Mouse (Mus musculus) MEL (cell line): Measurements from ENCODE around the gene Zbtb46. TPM values are rescaled to one million over a fixed set of nuclear protein-coding genes. Genes with fewer than 3 reads are reported as not detected.

ENCODE experiments used
- DNase-seq: peaks from one replicate; pipeline ENCODE4 v3.0.0; 2011; ENCODE audit warnings: low read depth, low spot score
- H3K27ac ChIP-seq: 2 replicates; pipeline ENCODE4 v1.5.1; 2012; ENCODE audit warnings: low read depth, mild to moderate bottlenecking, control low read depth, low read length, moderate library complexity; ENCODE audit not compliant: control insufficient read depth
- H3K27me3 ChIP-seq, 2 experiments: fragments of 150-350 bp in 1 of 2; sonication (generic) in 1 of 2; 2 replicates each; pipeline ENCODE4 v1.6.1; 2012; ENCODE audit warnings: low read length in 2 of 2, mild to moderate bottlenecking in 2 of 2, improper control_type of control experiment in 1 of 2, moderate library complexity in 1 of 2; ENCODE audit not compliant: insufficient read depth in 2 of 2, control insufficient read depth in 1 of 2
- H3K36me3 ChIP-seq, 2 experiments: 2 replicates each; pipeline ENCODE4 v1.6.1; 2012 to 2014; ENCODE audit warnings: low read length in 2 of 2, improper control_type of control experiment in 1 of 2, inconsistent platforms in 1 of 2, mild to moderate bottlenecking in 1 of 2; ENCODE audit not compliant: insufficient read depth in 2 of 2, control insufficient read depth in 1 of 2
- H3K4me1 ChIP-seq, 2 experiments: fragments of 150-350 bp in 1 of 2; sonication (generic) in 1 of 2; 2 replicates each; pipeline ENCODE4 v1.6.1; 2012; ENCODE audit warnings: low read length in 2 of 2, improper control_type of control experiment in 1 of 2, mild to moderate bottlenecking in 1 of 2; ENCODE audit not compliant: insufficient read depth in 2 of 2, control insufficient read depth in 1 of 2
- H3K4me3 ChIP-seq, 2 experiments: fragments of 150-350 bp in 1 of 2; sonication (generic) in 1 of 2; 2 replicates each; pipeline ENCODE4 v1.5.1; 2012; ENCODE audit warnings: low read depth in 2 of 2, low read length in 2 of 2, mild to moderate bottlenecking in 2 of 2, moderate library complexity in 2 of 2, control low read depth in 1 of 2, improper control_type of control experiment in 1 of 2; ENCODE audit not compliant: control insufficient read depth in 1 of 2, insufficient read depth in 1 of 2
- H3K79me2 ChIP-seq: 2 replicates; pipeline ENCODE4 v1.6.1; 2012; ENCODE audit warnings: mild to moderate bottlenecking, low read length, moderate library complexity; ENCODE audit not compliant: control insufficient read depth, poor library complexity, insufficient read depth
- H3K9ac ChIP-seq: 2 replicates; pipeline ENCODE4 v1.6.1; 2012; ENCODE audit warnings: low read depth, mild to moderate bottlenecking, control low read depth, low read length, moderate library complexity; ENCODE audit not compliant: control insufficient read depth, poor library complexity, severe bottlenecking
- H3K9me3 ChIP-seq: fragments of 150-350 bp; sonication (generic); replicated peaks from 2 replicates; pipeline ENCODE4 v1.6.1; 2012; ENCODE audit warnings: mild to moderate bottlenecking, low read length, improper control_type of control experiment, moderate library complexity; ENCODE audit not compliant: insufficient read depth
- CHD1 ChIP-seq: IDR thresholded peaks from 2 replicates; pipeline ENCODE4 v1.6.1; 2012; ENCODE audit warnings: low read depth, mild to moderate bottlenecking, inconsistent platforms, low read length, improper control_type of control experiment
- CTCF ChIP-seq, 3 experiments: IDR thresholded peaks in 2 of 3; conservative IDR thresholded peaks in 1 of 3; 2 replicates each; pipeline ENCODE4 v1.5.1; 2011 to 2012; ENCODE audit warnings: low read length in 3 of 3, low read depth in 2 of 3, mild to moderate bottlenecking in 2 of 3, improper control_type of control experiment in 1 of 3, inconsistent platforms in 1 of 3, mixed read lengths in 1 of 3, moderate library complexity in 1 of 3; ENCODE audit not compliant: control insufficient read depth in 1 of 3, insufficient read depth in 1 of 3, poor library complexity in 1 of 3, severe bottlenecking in 1 of 3
- E2F4 ChIP-seq: IDR thresholded peaks from 2 replicates; pipeline ENCODE4 v1.6.1; 2011; ENCODE audit warnings: low read depth, low read length, improper control_type of control experiment, borderline replicate concordance
- ELF1 ChIP-seq: IDR thresholded peaks from 2 replicates; pipeline ENCODE4 v1.6.1; 2014; ENCODE audit warnings: low read depth, mild to moderate bottlenecking, inconsistent platforms, low read length, improper control_type of control experiment, moderate library complexity
- EP300 ChIP-seq, 2 experiments: IDR thresholded peaks; 2 replicates each; pipeline ENCODE4 v1.6.1; 2011; ENCODE audit warnings: improper control_type of control experiment in 2 of 2, low read length in 2 of 2, low read depth in 1 of 2, mild to moderate bottlenecking in 1 of 2
- ETS1 ChIP-seq: IDR thresholded peaks from 2 replicates; pipeline ENCODE4 v1.6.1; 2012; ENCODE audit warnings: low read depth, mild to moderate bottlenecking, inconsistent platforms, low read length, improper control_type of control experiment, moderate library complexity
- GABPA ChIP-seq: IDR thresholded peaks from 2 replicates; pipeline ENCODE4 v1.6.1; 2012; ENCODE audit warnings: low read depth, mild to moderate bottlenecking, inconsistent platforms, low read length, improper control_type of control experiment, moderate library complexity
- HCFC1 ChIP-seq: IDR thresholded peaks from 2 replicates; pipeline ENCODE4 v1.6.1; 2012; ENCODE audit warnings: low read depth, mild to moderate bottlenecking, inconsistent platforms, low read length, improper control_type of control experiment, moderate library complexity
- KAT2A ChIP-seq: conservative IDR thresholded peaks from 2 replicates; pipeline ENCODE4 v1.6.1; 2012; ENCODE audit warnings: low read depth, low read length, improper control_type of control experiment, inconsistent platforms
- MAFK ChIP-seq: IDR thresholded peaks from 2 replicates; pipeline ENCODE4 v1.6.1; 2011; ENCODE audit warnings: low read depth, mild to moderate bottlenecking, low read length, improper control_type of control experiment, borderline replicate concordance
- MAX ChIP-seq: IDR thresholded peaks from 2 replicates; pipeline ENCODE4 v1.6.1; 2011; ENCODE audit warnings: low read length, improper control_type of control experiment
- MEF2A ChIP-seq: IDR thresholded peaks from 2 replicates; pipeline ENCODE4 v1.6.1; 2014; ENCODE audit warnings: low read depth, mild to moderate bottlenecking, inconsistent platforms, low read length, improper control_type of control experiment; ENCODE audit not compliant: poor library complexity, insufficient replicate concordance, severe bottlenecking; ENCODE audit errors: extremely low read depth
- MXI1 ChIP-seq: IDR thresholded peaks from 2 replicates; pipeline ENCODE4 v1.6.1; 2011; ENCODE audit warnings: mild to moderate bottlenecking, low read depth, low read length, improper control_type of control experiment
- MYB ChIP-seq: IDR thresholded peaks from 2 replicates; pipeline ENCODE4 v1.6.1; 2011; ENCODE audit warnings: mild to moderate bottlenecking, low read depth, low read length, improper control_type of control experiment
- POLR2AphosphoS5 ChIP-seq: IDR thresholded peaks from 2 replicates; pipeline ENCODE4 v1.6.1; 2012; ENCODE audit warnings: low read depth, borderline replicate concordance, mild to moderate bottlenecking, inconsistent platforms, low read length, moderate library complexity, mixed read lengths
- RAD21 ChIP-seq: IDR thresholded peaks from 2 replicates; pipeline ENCODE4 v1.6.1; 2011; ENCODE audit warnings: mild to moderate bottlenecking, low read depth, low read length, improper control_type of control experiment
- RCOR1 ChIP-seq: IDR thresholded peaks from 2 replicates; pipeline ENCODE4 v1.6.1; 2012; ENCODE audit warnings: low read depth, mild to moderate bottlenecking, inconsistent platforms, low read length, improper control_type of control experiment
- SMC3 ChIP-seq: IDR thresholded peaks from 2 replicates; pipeline ENCODE4 v1.6.1; 2011; ENCODE audit warnings: low read depth, low read length, improper control_type of control experiment
- TBP ChIP-seq: IDR thresholded peaks from 2 replicates; pipeline ENCODE4 v1.8.0; 2011; ENCODE audit warnings: low read depth, low read length, improper control_type of control experiment
- TCF12 ChIP-seq: IDR thresholded peaks from 2 replicates; pipeline ENCODE4 v1.6.1; 2014; ENCODE audit warnings: low read depth, mild to moderate bottlenecking, inconsistent platforms, low read length, improper control_type of control experiment, moderate library complexity
- UBTF ChIP-seq: IDR thresholded peaks from 2 replicates; pipeline ENCODE4 v1.6.1; 2012; ENCODE audit warnings: low read depth, mild to moderate bottlenecking, inconsistent platforms, low read length, improper control_type of control experiment, moderate library complexity, borderline replicate concordance; ENCODE audit not compliant: insufficient read depth
- USF2 ChIP-seq, 2 experiments: IDR thresholded peaks; 2 replicates each; pipeline ENCODE4 v1.6.1; 2011 to 2012; ENCODE audit warnings: improper control_type of control experiment in 2 of 2, low read length in 2 of 2, borderline replicate concordance in 1 of 2, inconsistent platforms in 1 of 2, low read depth in 1 of 2, mild to moderate bottlenecking in 1 of 2; ENCODE audit not compliant: insufficient read depth in 1 of 2
- ZC3H11A ChIP-seq: IDR thresholded peaks from 2 replicates; pipeline ENCODE4 v1.6.1; 2012; ENCODE audit warnings: low read depth, mild to moderate bottlenecking, inconsistent platforms, low read length, improper control_type of control experiment
- ZKSCAN1 ChIP-seq: IDR thresholded peaks from 2 replicates; pipeline ENCODE4 v1.6.1; 2012; ENCODE audit warnings: low read depth, mild to moderate bottlenecking, inconsistent platforms, low read length, improper control_type of control experiment, moderate library complexity
- ZMIZ1 ChIP-seq: IDR thresholded peaks from 2 replicates; pipeline ENCODE4 v1.6.1; 2012; ENCODE audit warnings: low read depth, mild to moderate bottlenecking, inconsistent platforms, low read length, improper control_type of control experiment, moderate library complexity
- polyA plus RNA-seq, 2 experiments: library from polyadenylated mRNA; stranded (reverse) in 1 of 2; unstranded in 1 of 2; fragments of >175 nt in 1 of 2; fragments of >200 nt in 1 of 2; gene quantifications; 2 replicates each; pipeline versions ENCODE4 v1.2.1 to v1.2.4; 2012; ENCODE audit warnings: low replicate concordance in 2 of 2, low read depth in 1 of 2; ENCODE audit not compliant: insufficient read length in 2 of 2, insufficient read depth in 1 of 2, missing spikeins in 1 of 2
- total RNA-seq: library from RNA; depleted of rRNA; stranded (reverse); fragments of 300-350 nt; gene quantifications from 2 replicates; pipeline ENCODE4 v1.2.3, GENCODE M21; 2012

The Zbtb46 gene
- total and polyA plus RNA-seq, 3 experiments: 0.23 to 0.64 TPM; not detected in 1

- TF ChIP-seq CTCF (IDR thresholded peaks at IDR 0.05 in 2 of 3, conservative IDR thresholded peaks at IDR 0.05 in 1 of 3; ENCODE audit: control insufficient read depth in 1 of 3, insufficient read depth in 1 of 3, low read depth in 2 of 3, low read length in 3 of 3, poor library complexity in 1 of 3, severe bottlenecking in 1 of 3) (peak in 2 of 3 experiments; percentile 49 to 64; a peak in 4 of 6 replicates), EP300 (IDR thresholded peaks at IDR 0.05; ENCODE audit: low read depth in 1 of 2, low read length in 2 of 2) (no peak), RAD21 (peak; percentile 30), SMC3 (peak; percentile 34)
- Histone ChIP-seq H3K4me3 (no peak overlapping the region), H3K9me3 (no peaks in the 10 kb centered on the region), H3K36me3 (no peaks in the 10 kb centered on the region), H3K9ac (no peak overlapping the region), H3K79me2 (no peaks in the 10 kb centered on the region), H3K27ac (no peak overlapping the region), H3K4me1 (no peaks in the 10 kb centered on the region), H3K27me3 (peaks cover 7 to 11% of the 10 kb centered on the region in 2 experiments)
- DNase-seq: peak; percentile 50
Observed at GRCm38 (mm10) chr2:181453274-181453673, 6.0 kb downstream of the Zbtb46 start.

- H3K27ac ChIP-seq: no peak overlapping the region
- no peak overlapping the region for H3K4me3 ChIP-seq
- no peaks in the 10 kb centered on the region for H3K36me3 ChIP-seq
- H3K9ac ChIP-seq: no peak overlapping the region
- H3K27me3 ChIP-seq: peaks cover 3 to 9% of the 10 kb centered on the region in 2 experiments; a peak in 3 of 4 replicates
- H3K4me1 ChIP-seq: no peaks in the 10 kb centered on the region
- H3K79me2 ChIP-seq: no peaks in the 10 kb centered on the region
- no peak for DNase-seq
- no peaks in the 10 kb centered on the region for H3K9me3 ChIP-seq
- TF ChIP-seq MAFK: no peak
- no peak for TF ChIP-seq TCF12
- no peak for TF ChIP-seq TBP
- no peak for TF ChIP-seq POLR2AphosphoS5
- TF ChIP-seq ZMIZ1: no peak
- TF ChIP-seq UBTF: no peak
- no peak for TF ChIP-seq ETS1
- no peak for TF ChIP-seq HCFC1
- no peak for TF ChIP-seq ZKSCAN1
- no peak for TF ChIP-seq ZC3H11A
- TF ChIP-seq MEF2A: no peak
- TF ChIP-seq, all 39 proteins: peak for 0
Observed at GRCm38 (mm10) chr2:181452181-181452580, 7.0 kb downstream of the Zbtb46 start.

GRCm38 (mm10) chr2:181443016-181443415 lies 16.2 kb downstream of the Zbtb46 start:
- Histone ChIP-seq H3K4me1 (no peaks in the 10 kb centered on the region), H3K27ac (no peak overlapping the region), H3K9me3 (no peaks in the 10 kb centered on the region), H3K36me3 (no peaks in the 10 kb centered on the region), H3K9ac (no peak overlapping the region), H3K4me3 (no peak overlapping the region), H3K79me2 (no peaks in the 10 kb centered on the region), H3K27me3 (peaks cover 0 to 2% of the 10 kb centered on the region in 2 experiments; a peak in 3 of 4 replicates)
- TF ChIP-seq RCOR1 (no peak), CHD1 (no peak), EP300 (IDR thresholded peaks at IDR 0.05; ENCODE audit: low read depth in 1 of 2, low read length in 2 of 2) (no peak), UBTF (no peak), ELF1 (no peak), MYB (no peak), MAX (no peak), GABPA (no peak), SMC3 (no peak), E2F4 (no peak), RAD21 (no peak), ZKSCAN1 (no peak), MXI1 (no peak), USF2 (IDR thresholded peaks at IDR 0.05; ENCODE audit: borderline replicate concordance in 1 of 2, insufficient read depth in 1 of 2, low read depth in 1 of 2, low read length in 2 of 2) (no peak), KAT2A (no peak)
- DNase-seq: no peak
